Mouse (Mus musculus) liver, postnatal 0 days (tissue): Measurements from ENCODE around the gene Lgi1.

Experiments used
- CTCF ChIP-seq: sonication (generic); IDR thresholded peaks from 2 replicates; pipeline ENCODE4 v1.5.1; 2016; ENCODE audit warnings: antibody characterized with exemption, low read depth
- EP300 ChIP-seq: IDR thresholded peaks from 2 replicates; pipeline ENCODE4 v1.6.1; 2016; ENCODE audit warnings: antibody characterized with exemption, low read depth, mild to moderate bottlenecking

GRCm38 (mm10) chr19:38246177-38246622 lies 18.1 kb upstream of the Lgi1 start:
- no peak for TF ChIP-seq CTCF
- no peak for TF ChIP-seq EP300
